Mouse (Mus musculus): ENCODE measurements around the gene Gm11042.

The Gm11042 gene

DNA sequence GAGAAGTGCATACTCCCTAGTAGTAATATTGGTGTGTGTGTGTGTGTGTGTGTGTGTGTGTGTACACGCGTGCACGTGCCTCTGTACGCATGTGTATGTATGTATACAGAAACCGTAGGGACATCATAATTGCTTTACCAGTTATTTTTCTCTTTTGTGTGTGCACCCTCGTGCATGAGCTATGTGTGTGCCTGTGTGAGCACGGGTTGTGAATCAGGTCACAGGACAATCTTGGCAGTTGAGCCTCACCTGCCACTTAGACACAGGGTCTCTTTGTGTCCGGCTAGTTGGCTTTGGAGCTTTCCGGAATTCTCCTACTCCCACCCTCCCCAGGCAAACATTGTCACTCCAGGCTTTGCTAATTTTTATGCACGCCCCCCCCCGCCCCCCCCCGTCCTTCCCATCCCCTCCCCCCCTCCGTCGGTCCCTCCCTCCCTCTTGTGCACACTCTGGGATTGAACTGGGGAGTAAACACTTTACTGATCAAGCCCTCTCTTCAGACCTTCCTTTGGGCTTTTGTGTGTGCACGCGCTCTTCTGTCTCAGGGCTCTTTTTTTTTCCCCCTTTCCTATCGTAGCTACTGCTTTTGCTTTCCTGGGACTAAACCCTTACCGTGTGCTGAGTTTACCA is at the start of gene Gm11042:
Gene Gm11042 (minus strand): TSS at position 51 of the 630 bp plus-strand sequence.
- no peak for DNase-seq (ENCODE audit: extremely low read depth, low read depth, low spot score)

DNA sequence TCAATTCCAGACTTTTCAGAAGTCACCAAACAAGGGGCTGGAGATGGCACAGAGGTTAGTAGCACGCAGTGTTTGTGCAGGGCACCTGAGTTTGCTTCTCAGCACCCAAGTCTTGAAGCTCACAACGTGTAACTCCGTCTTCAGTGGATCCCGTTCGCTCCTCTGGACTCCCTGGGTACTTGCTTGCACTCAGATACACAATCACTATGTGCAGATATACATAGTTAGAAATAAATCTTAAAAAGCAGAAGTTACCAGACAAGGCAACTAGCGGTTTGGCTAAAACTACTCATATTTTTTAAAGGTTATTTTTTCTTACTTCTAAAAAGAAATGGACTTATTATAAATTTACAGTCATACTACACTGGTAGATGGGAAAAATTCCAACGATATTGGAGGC is 48.3 kb upstream of the Gm11042 start:
- no peak for DNase-seq (ENCODE audit: extremely low read depth, low read depth, low spot score)

DNA sequence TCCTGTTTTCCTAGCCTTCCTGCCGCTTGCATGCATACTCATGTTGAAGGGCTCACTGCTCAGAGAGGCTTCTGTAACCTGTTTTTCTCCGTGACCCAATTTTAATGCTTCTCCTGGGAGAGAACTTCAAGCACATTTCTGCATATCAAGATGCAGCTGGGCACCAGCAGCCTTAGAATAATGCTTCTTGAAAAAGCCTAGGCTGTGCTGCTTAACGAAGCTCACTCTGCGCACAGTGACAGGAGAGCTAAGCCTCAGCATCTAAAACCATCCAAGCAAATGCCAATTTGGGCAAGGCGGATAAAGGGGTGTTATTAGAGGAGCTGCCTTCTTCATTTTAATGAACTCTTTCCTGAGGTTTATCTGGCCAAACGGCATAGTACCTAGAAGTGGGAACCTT is 46.9 kb upstream of the Gm11042 start:
- no peak for DNase-seq (ENCODE audit: extremely low read depth, low read depth, low spot score)

DNA sequence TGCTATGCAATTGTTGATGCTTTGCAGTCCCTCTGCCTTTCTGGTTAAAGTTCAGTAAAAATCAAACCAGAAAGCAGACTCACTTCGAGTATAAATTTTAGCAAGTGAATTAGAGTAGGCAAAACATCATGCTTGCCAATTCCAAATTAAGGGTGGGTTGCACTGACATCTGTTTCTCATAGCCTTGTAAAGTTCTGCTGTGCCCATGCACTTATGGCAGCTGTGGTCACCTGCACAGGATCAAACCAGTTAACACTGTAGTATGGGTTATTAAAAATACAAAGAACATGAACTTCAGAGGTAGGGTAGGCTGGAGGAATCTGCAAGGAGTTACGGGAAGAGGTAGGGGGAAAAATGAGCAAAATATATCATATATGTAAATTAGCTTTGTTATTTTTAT is 46.3 kb upstream of the Gm11042 start:
- DNase-seq (ENCODE audit: extremely low read depth, low read depth, low spot score) = no peak

DNA sequence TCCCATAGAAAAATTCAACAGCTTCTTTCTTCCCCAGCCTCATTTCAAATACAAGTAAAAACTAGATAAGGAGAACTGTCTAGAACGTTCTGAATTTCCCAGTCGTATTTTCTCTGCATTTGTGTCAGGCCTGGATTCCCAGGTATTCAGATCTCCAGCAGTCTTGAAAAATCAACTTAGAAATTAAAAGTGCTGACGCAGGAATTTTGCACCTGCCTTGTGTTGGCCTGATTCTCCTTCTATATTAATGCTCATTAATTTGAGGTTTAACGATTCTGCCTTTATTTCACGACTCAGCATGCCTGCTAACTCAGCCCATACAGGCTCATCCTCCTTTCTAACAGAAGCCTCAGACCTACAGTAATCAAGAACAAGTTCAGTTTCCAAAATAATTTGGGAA is 43.6 kb upstream of the Gm11042 start:
- no peak for DNase-seq (ENCODE audit: extremely low read depth, low read depth, low spot score)

DNA sequence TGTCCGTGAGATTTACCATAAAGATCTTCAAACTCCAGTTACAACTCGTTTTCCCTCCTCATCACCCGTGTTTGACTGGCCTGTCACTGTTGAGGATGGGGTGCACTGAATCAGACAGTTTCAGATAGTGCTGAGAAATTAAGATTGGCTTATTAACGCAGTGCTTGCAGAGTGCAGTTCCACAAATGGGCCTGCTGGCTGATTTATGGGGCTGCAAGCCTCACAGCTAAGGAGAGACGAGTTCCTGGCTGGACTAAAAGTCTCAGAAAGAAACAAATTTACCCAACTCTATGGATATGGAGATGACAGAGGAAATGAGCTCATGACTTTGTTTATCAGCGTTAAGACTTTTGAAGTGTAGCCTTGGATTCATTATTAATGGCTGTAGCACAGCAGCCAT is 41.6 kb upstream of the Gm11042 start:
- DNase-seq (ENCODE audit: extremely low read depth, low read depth, low spot score) = no peak

DNA sequence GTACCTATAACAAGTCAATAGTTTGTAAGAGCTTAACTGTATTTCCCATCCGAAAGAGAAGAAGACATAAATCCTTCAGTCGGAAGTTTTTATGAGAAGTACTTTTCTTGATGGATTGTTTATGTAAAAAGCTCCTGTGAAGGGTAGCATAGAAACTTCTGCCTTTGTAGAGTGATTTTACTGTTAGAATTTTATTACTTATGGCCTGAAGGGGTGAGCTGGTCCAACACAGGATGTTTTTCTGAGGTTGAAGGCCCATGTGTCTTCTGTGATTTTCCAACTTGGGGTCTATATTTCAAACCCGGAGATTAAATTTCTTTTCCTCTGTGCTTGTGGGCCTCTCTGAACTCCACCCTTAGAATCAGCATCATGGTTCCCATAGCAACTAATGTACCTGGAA is 26.5 kb upstream of the Gm11042 start:
- DNase-seq (ENCODE audit: extremely low read depth, low read depth, low spot score) = no peak

DNA sequence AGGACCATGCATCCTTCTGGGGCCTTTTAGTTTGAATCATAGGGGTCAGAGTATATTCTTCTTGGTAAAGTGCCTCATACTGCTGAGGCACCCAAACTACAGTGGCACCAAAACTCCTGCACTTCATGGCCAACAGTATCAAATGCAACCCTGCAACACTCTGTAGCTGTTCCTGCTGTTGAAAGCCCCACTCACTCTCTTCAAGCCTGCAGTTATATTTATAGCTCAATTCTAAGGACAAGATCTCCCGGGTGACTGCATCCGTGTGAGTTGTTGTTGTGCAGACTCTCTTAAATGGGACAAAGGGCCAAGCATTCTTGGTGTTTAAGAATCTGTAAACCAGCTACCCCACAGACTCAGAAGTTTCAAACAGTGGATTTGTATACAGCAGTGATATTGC is 23.9 kb upstream of the Gm11042 start:
- DNase-seq (ENCODE audit: extremely low read depth, low read depth, low spot score) = no peak

DNA sequence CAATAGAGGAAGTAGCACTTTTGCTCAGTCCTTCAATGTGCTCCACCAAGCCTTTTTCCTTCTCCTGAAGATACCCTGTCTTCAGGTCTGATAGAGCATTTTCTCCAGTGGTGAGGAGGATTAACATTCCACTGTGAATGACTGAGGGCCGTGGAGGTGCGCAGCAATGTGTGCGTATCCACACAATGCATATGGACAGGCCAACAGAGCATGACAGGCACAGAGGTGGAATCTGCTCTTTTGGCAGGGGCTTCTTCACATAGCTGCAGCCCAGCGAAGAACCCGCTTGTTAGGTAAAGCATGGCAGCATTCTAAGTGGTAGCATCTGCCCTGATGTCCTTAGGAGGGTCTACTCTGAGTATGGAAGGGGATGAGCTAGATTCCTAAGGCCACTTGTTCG is 17.5 kb upstream of the Gm11042 start:
- DNase-seq (ENCODE audit: extremely low read depth, low read depth, low spot score) = no peak

DNA sequence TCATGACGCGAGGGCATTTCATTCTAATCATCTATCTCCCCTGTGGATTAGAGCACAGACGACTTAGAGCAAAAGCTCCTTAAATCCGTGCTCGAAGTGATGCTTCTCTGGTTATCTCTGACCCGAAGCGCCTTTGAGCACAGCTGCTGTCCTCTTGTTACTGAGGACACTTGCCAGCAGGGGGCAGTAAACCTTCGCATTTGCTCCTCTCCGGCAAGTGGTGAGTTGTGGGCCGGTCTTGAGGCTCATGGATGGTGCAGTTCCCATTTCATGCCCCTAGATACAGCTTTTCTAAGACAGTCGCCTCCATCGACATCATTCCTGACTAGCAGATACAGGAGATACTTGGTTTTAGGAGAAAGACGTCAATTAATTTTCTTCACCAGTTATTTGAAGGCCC is 16.8 kb upstream of the Gm11042 start:
- no peak for DNase-seq (ENCODE audit: extremely low read depth, low read depth, low spot score)

DNA sequence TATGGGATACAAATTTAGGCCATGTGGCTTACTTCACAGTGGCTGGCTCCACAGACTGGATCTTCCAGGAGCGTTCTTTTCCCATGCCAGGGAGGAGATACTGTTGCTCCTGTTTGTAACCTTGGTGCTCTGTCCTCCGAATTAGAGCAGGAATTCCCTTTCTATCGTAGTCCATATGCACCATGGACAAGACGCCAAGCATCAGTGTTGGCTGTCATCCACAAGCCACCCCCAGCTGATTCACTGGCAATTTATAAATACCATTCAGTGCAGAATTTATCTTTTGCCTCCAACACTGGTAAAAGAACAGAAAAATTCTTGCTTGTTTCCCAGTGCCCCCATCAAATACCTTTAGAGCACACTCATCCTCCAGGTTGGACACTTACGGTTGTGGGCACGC is 13.6 kb upstream of the Gm11042 start:
- no peak for DNase-seq (ENCODE audit: extremely low read depth, low read depth, low spot score)

DNA sequence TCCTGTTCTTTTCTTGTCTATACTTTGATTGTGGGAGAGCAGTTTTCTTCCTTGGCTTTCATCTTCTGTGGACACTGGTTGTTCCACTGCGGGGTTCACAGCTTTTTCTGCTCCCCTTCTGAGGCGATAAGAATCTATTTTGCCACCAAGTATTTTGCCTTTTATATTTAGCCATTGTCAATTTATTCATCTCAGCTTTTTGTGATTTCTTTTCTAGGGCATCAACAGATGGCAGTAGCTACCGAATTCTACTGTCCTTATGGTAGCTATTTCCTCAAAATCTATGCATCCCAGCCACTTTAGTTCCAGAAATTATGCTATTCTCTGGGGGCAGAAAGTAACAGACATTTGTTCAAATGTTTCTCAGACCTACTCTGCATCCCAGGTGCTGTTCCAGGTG is 10.4 kb upstream of the Gm11042 start:
- no peak for DNase-seq (ENCODE audit: extremely low read depth, low read depth, low spot score)

DNA sequence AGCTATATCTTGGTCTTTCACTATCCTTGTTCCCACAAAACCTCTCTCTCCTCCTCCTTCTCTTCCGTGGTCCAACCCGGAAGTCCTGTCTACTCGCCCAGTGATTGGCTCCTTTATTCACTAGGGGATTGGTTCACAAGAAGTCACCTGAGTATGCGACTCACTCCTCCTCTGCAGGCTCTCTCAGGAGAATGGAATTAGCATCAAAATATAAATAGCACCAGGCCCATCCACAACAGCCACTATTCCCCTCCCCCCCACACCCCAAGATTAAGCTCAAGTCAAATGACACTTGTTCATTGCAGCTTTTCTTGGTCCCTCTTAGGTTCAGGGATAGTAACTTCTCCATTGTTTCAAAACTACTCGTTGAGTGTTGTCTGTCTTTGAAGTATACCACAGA is 5.8 kb upstream of the Gm11042 start:
- no peak for DNase-seq (ENCODE audit: extremely low read depth, low read depth, low spot score)

DNA sequence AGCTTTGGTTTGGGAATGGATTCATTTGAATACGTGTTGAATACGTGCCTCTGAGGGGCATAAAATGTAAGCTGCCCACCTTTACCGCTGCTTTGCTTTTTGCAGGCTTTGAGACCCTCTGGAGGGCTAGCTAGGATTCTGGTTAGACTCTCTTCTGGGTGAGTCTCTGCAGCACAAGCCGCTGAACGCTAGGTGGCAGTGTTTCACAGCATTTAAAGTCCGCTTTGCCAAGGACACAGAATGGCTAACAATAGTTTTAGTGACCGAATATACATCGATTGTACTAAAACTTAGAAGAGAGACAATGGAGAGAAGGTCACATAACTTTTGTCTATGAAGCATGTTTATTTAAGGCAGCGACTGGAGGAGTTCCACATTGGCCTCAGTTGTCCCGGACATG is 4.1 kb upstream of the Gm11042 start:
- DNase-seq (ENCODE audit: extremely low read depth, low read depth, low spot score) = no peak

DNA sequence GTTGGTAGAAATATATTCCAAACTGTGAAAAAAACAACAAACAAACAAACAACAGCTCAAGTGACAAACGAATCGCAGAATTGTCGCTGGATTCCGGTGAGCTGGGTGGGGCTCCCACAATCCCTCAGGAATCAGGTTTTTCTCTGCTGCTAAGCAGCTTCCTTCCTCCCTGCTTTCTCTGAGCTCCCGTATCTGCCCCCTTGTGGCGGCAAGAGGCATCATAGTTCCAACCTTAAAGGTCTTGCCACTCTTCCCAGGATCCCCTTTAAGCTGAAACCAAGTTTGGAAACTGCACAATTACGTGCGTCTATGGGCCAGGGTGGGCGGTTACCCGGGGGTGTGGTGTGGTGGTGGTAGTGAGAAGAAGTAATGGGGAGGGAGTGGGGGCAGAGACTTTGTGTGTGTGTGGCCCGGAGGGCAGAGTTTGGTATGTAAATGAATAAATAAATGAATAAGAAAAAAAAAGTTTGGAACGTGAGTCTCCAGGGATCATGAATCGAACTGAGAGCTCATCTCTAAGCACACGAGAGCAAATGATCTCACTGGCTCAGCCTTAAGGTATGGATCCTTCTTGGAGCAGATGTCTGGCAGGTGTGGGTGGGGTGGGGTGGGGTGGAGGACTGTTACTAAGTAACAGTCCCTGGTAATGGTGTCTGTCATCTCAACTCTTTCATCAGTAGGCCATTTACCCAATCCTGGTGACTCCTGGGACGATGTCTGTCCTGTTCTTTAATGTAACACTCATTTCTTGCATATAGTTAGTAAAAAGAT is 980 bp upstream of the Gm11042 start:
- DNase-seq (ENCODE audit: extremely low read depth, low read depth, low spot score) = no peak

DNA sequence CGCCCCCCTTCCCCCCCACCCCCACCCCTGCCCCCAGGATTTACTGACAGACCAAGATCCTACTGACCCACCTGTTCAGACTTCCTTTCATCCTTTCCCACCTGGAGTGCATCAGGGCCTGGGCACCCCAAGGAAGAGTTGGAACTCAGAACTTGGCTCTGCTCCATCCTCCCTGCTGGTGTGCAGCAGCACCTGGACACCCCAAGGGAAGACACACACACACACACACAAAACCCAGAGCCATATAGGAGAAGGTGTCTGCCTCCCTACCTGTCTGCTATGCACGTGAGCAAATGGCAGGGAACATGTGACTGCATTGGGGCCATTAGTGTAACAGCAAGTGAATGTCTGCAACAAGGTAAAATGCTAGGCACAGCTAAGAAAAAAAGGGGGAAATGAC is 973 bp downstream of the Gm11042 start:
- DNase-seq (ENCODE audit: extremely low read depth, low read depth, low spot score) = no peak

DNA sequence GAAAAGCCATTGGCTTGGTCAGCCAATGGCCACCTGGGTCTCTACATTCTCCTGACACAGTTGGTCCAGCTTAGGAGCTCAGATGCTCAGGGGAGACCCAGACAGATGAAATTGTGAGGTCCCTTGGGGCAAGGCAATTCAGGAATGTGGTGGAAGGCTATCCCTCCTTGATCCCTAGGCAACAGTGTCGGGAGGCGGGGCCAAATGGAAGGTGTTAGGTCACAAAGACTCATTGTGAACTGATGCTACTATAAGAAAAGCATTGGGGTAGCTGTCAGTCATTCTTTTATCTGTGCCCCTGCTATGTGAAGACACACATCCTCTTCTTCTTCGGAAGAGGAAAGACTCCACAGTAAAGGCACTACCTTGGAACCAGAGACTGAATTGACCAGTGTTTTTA is 3.6 kb downstream of the Gm11042 start:
- no peak for DNase-seq (ENCODE audit: extremely low read depth, low read depth, low spot score)

DNA sequence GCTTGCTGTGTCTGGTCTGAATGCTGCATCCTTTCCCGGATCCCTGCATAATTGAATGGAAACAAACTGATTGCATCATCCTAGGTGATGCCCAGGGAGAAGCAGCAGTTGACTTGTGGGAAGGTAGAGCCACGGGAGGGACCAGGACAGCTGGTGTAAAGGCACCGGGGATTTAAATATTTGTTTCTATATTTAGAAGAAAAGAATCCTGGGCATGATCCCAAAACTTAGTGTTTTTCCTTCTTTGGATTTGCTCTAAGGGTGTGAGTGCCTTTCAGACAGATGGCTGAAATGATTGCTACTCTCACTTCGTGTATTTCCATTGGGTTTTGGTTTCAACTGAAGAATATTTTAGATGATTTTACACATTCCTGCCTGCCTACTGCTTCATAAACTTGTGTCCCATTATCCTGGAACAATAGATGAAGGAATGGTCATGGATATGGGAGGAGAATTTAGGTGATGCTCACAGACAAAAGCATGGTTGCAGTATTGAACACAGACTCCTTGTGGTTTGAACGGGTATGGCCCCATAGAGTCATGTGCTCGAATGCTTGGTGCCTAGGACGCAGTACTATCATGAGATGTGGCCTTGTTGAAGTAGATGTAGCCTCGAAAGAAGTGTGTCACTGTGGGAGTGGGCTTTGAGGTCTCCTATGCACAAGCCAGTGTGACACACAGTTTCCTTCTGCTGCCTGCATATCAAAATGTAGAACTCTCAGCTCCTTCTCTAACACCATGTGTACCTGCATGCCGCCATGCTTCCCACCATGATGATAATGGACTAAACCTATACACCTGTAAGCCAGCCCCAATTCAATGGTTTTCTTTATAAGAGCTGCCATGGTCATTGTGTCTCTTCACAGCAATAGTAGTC is 12.5 kb downstream of the Gm11042 start:
- DNase-seq (ENCODE audit: extremely low read depth, low read depth, low spot score) = no peak

DNA sequence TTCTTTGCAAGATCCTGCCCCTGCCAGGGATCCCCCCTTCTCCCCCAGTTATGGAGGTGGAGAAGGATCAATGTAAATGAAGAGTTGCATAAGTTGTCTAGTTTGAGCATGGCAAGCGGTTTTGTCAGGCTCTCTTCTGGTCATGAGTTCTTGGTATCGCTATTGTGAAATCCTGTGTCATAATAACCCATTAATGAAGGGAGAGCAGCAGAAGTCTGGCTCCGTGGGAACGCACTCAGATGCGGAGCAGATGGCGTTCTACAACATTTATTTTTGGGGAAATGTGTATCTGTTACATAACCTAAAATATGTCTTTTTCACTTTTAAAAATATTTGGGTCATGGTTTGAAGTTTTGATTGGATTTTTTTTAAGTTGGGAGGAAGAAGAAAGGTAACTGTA is 14.6 kb downstream of the Gm11042 start:
- DNase-seq (ENCODE audit: extremely low read depth, low read depth, low spot score) = peak; percentile 10

DNA sequence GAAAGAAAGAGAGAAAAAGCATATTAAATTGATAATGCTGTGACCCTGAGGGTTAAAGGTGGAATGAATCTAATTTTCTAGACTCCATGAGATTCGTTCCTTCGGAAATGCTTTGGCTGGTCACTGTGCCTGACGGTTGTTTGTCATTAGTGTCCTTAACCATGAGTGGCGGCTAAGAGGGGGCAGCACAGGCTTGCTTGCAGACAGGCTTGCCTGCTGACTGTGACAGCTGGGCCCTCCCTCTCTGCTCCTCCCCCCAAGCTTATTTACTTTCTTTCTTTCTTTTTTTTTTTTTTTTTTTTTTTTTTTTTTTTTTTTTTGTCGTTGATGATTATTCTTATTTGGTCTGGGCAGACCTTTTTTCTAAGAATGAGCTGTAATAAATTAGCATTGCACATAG is 19.8 kb downstream of the Gm11042 start:
- DNase-seq (ENCODE audit: extremely low read depth, low read depth, low spot score) = no peak

DNA sequence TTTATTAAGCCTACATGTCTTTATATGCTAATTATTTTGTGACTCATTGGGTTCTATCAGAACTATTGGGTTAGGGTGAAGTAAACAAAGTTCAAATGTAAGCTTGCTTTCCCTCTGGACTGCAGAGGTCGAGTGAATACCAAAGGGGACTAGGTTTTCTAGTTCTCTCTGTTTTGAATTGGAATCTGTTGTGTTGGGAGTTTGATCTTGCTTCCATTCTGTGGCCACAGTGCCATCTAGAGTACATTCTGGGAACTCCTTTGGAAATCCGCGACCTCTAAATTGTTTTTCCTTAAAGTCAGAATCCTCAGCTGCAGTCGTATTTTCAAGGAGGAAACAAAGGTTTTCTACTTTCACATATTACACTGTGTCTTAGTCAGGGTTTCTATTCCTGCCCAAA is 22.6 kb downstream of the Gm11042 start:
- no peak for DNase-seq (ENCODE audit: extremely low read depth, low read depth, low spot score)

DNA sequence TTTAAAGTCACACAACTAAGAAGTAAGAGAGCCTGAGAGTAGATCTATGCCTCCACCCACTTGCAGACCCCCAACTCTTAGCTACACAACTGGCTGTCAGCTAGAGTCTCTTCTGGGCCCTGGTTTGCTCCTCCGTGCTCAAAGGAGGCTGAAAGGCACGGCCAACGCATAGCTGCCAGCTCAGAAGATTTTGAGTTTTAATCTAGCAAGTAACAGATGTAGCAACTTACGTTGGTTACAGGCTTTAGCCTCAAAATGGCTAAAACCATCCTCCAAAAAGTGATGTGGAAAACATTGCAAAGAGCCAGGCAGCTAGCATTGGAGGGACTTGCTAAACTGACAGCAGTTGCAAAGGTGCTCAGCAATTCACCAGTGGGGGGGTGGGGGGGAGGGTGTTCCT is 25.2 kb downstream of the Gm11042 start:
- DNase-seq (ENCODE audit: extremely low read depth, low read depth, low spot score) = no peak
